Mouse (Mus musculus): Measurements from ENCODE around the gene Pald1. TPM values are rescaled to one million over a fixed set of nuclear protein-coding genes. Genes with fewer than 3 reads are reported as not detected.

Pald1 gene
- polyA plus RNA-seq, 1 experiment from 2014 or later, result 5.7 TPM

DNA sequence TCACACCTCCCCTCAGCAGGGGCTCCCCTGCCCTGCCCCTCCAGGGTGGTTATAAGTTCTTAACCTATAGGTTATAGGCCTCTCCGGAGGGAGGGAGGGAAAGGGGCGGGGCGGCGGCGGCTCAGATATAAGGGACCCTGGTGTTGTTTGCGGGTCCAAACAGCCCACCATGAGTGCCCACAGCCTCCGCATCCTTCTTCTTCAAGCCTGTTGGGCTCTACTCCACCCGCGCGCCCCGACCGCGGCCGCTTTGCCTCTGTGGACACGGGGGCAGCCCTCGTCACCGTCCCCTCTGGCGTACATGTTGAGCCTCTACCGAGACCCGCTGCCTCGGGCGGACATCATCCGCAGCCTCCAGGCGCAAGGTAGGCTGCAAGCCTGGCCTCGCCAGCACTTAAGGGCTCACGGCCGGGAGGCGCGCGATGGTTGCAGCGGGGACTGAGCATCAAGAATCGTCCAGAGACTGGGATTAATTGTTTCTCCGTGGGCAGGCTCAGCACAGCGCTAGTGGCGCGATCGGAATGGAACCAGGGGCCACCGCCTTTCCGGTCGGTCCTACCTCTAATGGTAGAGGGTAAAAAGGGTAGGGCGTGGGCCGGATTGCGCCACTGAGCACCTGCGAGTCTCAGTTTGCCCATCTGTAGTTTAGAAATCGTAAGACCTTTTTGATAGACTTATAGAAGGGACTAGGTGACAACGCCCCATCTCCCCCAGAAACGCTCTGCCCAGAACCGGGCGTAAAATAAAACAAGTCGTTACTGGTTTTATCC is 35.0 kb upstream of the Pald1 start:
- Histone ChIP-seq H3K9ac (ENCODE audit: low read length) (peak overlapping the region; percentile 41; the same call in 1 of the 2 replicates), H3K27ac (replicated peaks) (no peak overlapping the region), H3K36me3 (ENCODE audit: control insufficient read depth, insufficient read depth, low read length) (no peaks in the 10 kb centered on the region), H3K4me1 (replicated peaks; ENCODE audit: control insufficient read depth, insufficient read depth) (0 out of 2 replicates have a peak, but pooled peaks cover 2% of the 10 kb centered on the region), H3K4me3 (ENCODE audit: low read depth, low read length) (peak overlapping the region; percentile 40), H3K9me3 (ENCODE audit: control insufficient read depth, low read length) (no peaks in the 10 kb centered on the region), H3K27me3 (ENCODE audit: control insufficient read depth, insufficient read depth, low read length) (peaks cover 6% of the 10 kb centered on the region; the same call in 1 of the 2 replicates), H3K4me2 (replicated peaks; ENCODE audit: low read depth) (peak overlapping the region; percentile 71)
- WGBS, result 3% methylated on average over 49 of the region's 50 CpGs
- no peak for TF ChIP-seq CTCF (IDR thresholded peaks at IDR 0.05; ENCODE audit: low read depth)
- TF ChIP-seq EP300 (optimal IDR thresholded peaks at IDR 0.05), result no peak
- peak; percentile 21 for DNase-seq (ENCODE audit: low spot score)
- peak; percentile 28 for ATAC-seq (ENCODE audit: low FRiP score, low TSS enrichment)

DNA sequence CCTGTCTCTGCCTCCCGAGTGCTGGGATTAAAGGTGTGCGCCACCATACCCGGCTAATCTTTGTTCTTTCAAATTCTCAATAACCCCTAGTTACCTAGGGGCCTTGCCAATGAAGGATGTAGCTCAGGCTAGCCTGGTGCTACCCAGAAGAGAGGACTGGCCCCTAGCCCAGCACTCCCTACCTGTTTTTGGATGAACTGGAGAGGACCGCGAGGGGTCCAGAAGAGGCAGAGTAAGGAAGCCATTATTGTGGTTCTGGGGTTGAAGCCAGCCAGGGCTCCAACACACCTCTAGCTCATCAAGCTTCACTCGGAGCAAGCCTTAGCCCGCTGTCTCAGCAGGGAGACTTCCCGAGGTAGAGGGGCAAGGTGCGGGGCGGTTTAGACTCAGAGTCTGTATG is 34.3 kb upstream of the Pald1 start, which contains the start of gene Nodal:
Gene Nodal (plus strand): TSS at position 301 of the 400 bp plus-strand sequence.
- Histone ChIP-seq H3K9me3 (ENCODE audit: control insufficient read depth, low read length) (no peaks in the 10 kb centered on the region), H3K4me1 (replicated peaks; ENCODE audit: control insufficient read depth, insufficient read depth) (0 out of 2 replicates have a peak, but pooled peaks cover 2% of the 10 kb centered on the region), H3K27ac (replicated peaks) (no peak within 1 kb of the TSS), H3K4me2 (replicated peaks; ENCODE audit: low read depth) (peak within 1 kb of the TSS; percentile 71), H3K9ac (ENCODE audit: low read length) (peak within 1 kb of the TSS; percentile 41; the same call in 1 of the 2 replicates), H3K36me3 (ENCODE audit: control insufficient read depth, insufficient read depth, low read length) (no peaks in the 10 kb centered on the region), H3K4me3 (ENCODE audit: low read depth, low read length) (peak within 1 kb of the TSS; percentile 40), H3K27me3 (ENCODE audit: control insufficient read depth, insufficient read depth, low read length) (peaks cover 6% of the 10 kb centered on the region; the same call in 1 of the 2 replicates)
- TF ChIP-seq CTCF (IDR thresholded peaks at IDR 0.05; ENCODE audit: low read depth), result no peak
- no peak for TF ChIP-seq EP300 (optimal IDR thresholded peaks at IDR 0.05)
- peak; percentile 27; the same call in 1 of the 2 replicates for ATAC-seq (ENCODE audit: low FRiP score, low TSS enrichment)
- 32% methylated on average over 10 of the region's 10 CpGs for WGBS
- no peak for DNase-seq (ENCODE audit: low spot score)

DNA sequence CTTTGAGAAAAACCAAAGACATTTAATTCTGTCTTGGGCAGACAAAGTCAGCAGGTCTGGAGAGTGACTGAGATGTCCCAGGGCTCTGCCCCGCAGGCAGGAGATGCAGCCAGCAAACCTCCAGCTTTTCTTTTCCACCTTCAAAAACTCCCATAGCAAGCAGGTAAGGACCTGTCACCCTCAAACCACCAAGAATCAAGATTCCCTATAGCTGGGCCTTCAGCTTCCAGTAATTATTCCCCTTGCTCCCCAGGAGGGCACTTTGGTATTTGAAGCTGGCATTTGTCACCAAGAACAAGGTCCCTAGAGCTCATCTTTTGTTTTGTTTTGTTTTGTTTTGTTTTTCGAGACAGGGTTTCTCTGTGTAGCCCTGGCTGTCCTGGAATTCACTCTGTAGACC is 33.7 kb upstream of the Pald1 start:
- H3K4me3 ChIP-seq (ENCODE audit: low read depth, low read length), result no peak overlapping the region
- peaks cover 6% of the 10 kb centered on the region; the same call in 1 of the 2 replicates for H3K27me3 ChIP-seq (ENCODE audit: control insufficient read depth, insufficient read depth, low read length)
- 65% methylated on average over 2 of the region's 2 CpGs for WGBS
- no peaks in the 10 kb centered on the region for H3K9me3 ChIP-seq (ENCODE audit: control insufficient read depth, low read length)
- no peak for DNase-seq (ENCODE audit: low spot score)
- no peak overlapping the region for H3K27ac ChIP-seq (replicated peaks)
- H3K9ac ChIP-seq (ENCODE audit: low read length), result no peak overlapping the region
- no peak for ATAC-seq (ENCODE audit: low FRiP score, low TSS enrichment)
- no peak overlapping the region for H3K4me2 ChIP-seq (replicated peaks; ENCODE audit: low read depth)
- no peak for TF ChIP-seq EP300 (optimal IDR thresholded peaks at IDR 0.05)
- TF ChIP-seq CTCF (IDR thresholded peaks at IDR 0.05; ENCODE audit: low read depth), result no peak
- no peaks in the 10 kb centered on the region for H3K36me3 ChIP-seq (ENCODE audit: control insufficient read depth, insufficient read depth, low read length)
- H3K4me1 ChIP-seq (replicated peaks; ENCODE audit: control insufficient read depth, insufficient read depth), result 0 out of 2 replicates have a peak, but pooled peaks cover 2% of the 10 kb centered on the region

DNA sequence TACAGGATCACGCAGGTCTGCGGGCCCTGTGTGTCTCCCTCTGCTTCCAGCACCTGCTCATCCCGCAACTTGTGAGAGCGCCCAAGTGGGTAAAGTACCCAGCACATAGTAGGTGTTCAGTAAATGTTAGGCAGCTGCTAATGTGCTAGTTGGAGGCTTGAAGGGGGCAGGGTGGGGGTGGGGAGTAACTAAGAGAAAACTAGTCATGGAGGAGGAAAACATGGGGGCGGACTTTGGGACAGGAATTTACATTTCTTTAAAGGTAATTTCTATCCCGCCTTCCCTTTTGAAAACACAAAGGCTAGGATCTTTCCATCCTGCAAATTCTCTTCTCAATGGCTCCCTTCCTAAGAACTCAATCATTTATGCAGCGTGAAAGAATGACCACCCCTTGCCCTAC is 33.2 kb upstream of the Pald1 start:
- H3K4me3 ChIP-seq (ENCODE audit: low read depth, low read length), result no peak overlapping the region
- H3K27me3 ChIP-seq (ENCODE audit: control insufficient read depth, insufficient read depth, low read length), result peaks cover 6% of the 10 kb centered on the region; the same call in 1 of the 2 replicates
- no peak overlapping the region for H3K9ac ChIP-seq (ENCODE audit: low read length)
- no peak for DNase-seq (ENCODE audit: low spot score)
- no peak overlapping the region for H3K27ac ChIP-seq (replicated peaks)
- H3K4me2 ChIP-seq (replicated peaks; ENCODE audit: low read depth), result no peak overlapping the region
- WGBS, result 50% methylated on average over 7 of the region's 7 CpGs
- 0 out of 2 replicates have a peak, but pooled peaks cover 2% of the 10 kb centered on the region for H3K4me1 ChIP-seq (replicated peaks; ENCODE audit: control insufficient read depth, insufficient read depth)
- no peaks in the 10 kb centered on the region for H3K9me3 ChIP-seq (ENCODE audit: control insufficient read depth, low read length)
- TF ChIP-seq CTCF (IDR thresholded peaks at IDR 0.05; ENCODE audit: low read depth) (no peak), EP300 (optimal IDR thresholded peaks at IDR 0.05) (no peak)
- no peaks in the 10 kb centered on the region for H3K36me3 ChIP-seq (ENCODE audit: control insufficient read depth, insufficient read depth, low read length)
- ATAC-seq (ENCODE audit: low FRiP score, low TSS enrichment), result no peak

DNA sequence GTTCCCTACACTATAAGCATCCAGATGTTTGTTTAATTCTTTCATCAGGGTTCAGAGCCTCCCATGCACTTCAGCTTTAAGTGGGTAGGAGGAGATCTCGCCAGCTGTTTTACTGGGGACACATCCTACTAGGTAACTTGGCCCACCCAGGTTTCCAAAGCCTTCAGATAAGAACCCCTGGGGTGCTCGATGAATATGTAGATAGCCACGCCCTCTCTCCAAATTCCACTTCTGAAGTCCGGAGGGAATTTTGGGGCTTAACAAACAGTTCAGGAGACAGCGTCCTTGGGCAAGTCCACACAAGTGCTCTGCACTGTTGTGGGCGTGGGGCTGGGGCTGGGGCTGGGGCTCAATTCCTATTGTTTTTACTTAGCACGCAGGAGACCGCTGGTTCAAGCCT is 32.6 kb upstream of the Pald1 start:
- H3K36me3 ChIP-seq (ENCODE audit: control insufficient read depth, insufficient read depth, low read length), result no peaks in the 10 kb centered on the region
- H3K27ac ChIP-seq (replicated peaks), result no peak overlapping the region
- WGBS, result 30% methylated on average over 8 of the region's 8 CpGs
- 0 out of 2 replicates have a peak, but pooled peaks cover 2% of the 10 kb centered on the region for H3K4me1 ChIP-seq (replicated peaks; ENCODE audit: control insufficient read depth, insufficient read depth)
- no peak for ATAC-seq (ENCODE audit: low FRiP score, low TSS enrichment)
- no peak overlapping the region for H3K4me3 ChIP-seq (ENCODE audit: low read depth, low read length)
- H3K9me3 ChIP-seq (ENCODE audit: control insufficient read depth, low read length), result no peaks in the 10 kb centered on the region
- no peak overlapping the region for H3K9ac ChIP-seq (ENCODE audit: low read length)
- H3K27me3 ChIP-seq (ENCODE audit: control insufficient read depth, insufficient read depth, low read length), result peaks cover 6% of the 10 kb centered on the region; the same call in 1 of the 2 replicates
- TF ChIP-seq CTCF (IDR thresholded peaks at IDR 0.05; ENCODE audit: low read depth) (no peak), EP300 (optimal IDR thresholded peaks at IDR 0.05) (no peak)
- no peak for DNase-seq (ENCODE audit: low spot score)
- no peak overlapping the region for H3K4me2 ChIP-seq (replicated peaks; ENCODE audit: low read depth)

DNA sequence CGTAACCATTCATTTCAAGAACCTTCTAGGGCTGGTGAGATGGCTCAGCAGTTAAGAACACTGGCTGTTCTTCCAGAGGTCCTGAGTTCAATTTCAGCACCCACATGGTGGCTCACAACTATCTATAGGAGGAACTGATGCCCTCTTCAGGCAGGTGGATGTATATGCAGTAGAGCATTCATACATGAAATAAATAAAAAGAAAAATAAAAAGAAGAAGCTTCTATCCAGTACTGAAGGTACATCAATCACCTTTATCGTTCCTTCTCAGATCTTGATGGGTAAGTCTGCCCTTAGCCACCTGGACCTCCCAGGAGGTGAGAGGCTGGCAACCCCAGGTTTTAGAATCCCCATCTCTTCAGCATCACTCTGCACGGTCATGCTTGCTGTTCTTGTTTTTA is 31.9 kb upstream of the Pald1 start:
- ATAC-seq (ENCODE audit: low FRiP score, low TSS enrichment) (no peak), DNase-seq (ENCODE audit: low spot score) (no peak)
- no peaks in the 10 kb centered on the region for H3K36me3 ChIP-seq (ENCODE audit: control insufficient read depth, insufficient read depth, low read length)
- 63% methylated on average over 3 of the region's 3 CpGs for WGBS
- H3K27me3 ChIP-seq (ENCODE audit: control insufficient read depth, insufficient read depth, low read length), result peaks cover 6% of the 10 kb centered on the region; the same call in 1 of the 2 replicates
- no peak overlapping the region for H3K27ac ChIP-seq (replicated peaks)
- H3K9me3 ChIP-seq (ENCODE audit: control insufficient read depth, low read length), result no peaks in the 10 kb centered on the region
- 0 out of 2 replicates have a peak, but pooled peaks cover 2% of the 10 kb centered on the region for H3K4me1 ChIP-seq (replicated peaks; ENCODE audit: control insufficient read depth, insufficient read depth)
- no peak for TF ChIP-seq EP300 (optimal IDR thresholded peaks at IDR 0.05)
- TF ChIP-seq CTCF (IDR thresholded peaks at IDR 0.05; ENCODE audit: low read depth), result peak; percentile 20; the same call in 1 of the 2 replicates
- H3K9ac ChIP-seq (ENCODE audit: low read length), result no peak overlapping the region
- H3K4me3 ChIP-seq (ENCODE audit: low read depth, low read length), result no peak overlapping the region
- no peak overlapping the region for H3K4me2 ChIP-seq (replicated peaks; ENCODE audit: low read depth)

Data from stomach, postnatal 0 days (tissue).